Mouse (Mus musculus) brain, adult 2 months (tissue): Measurements from ENCODE around the gene Edem3.
A peak's percentile ranks its signal among the peaks of the same experiment; 100 is the strongest.
"Not testable (repeated sequence)": the region's sequence is repeated elsewhere in the genome, so short reads cannot be mapped to it uniquely, and the experiment has no call there.

ENCODE experiments used
- DNase-seq: peaks from one replicate; pipeline ENCODE4 v3.0.0; 2011; ENCODE audit warnings: low read depth, low spot score

The Edem3 gene

DNA sequence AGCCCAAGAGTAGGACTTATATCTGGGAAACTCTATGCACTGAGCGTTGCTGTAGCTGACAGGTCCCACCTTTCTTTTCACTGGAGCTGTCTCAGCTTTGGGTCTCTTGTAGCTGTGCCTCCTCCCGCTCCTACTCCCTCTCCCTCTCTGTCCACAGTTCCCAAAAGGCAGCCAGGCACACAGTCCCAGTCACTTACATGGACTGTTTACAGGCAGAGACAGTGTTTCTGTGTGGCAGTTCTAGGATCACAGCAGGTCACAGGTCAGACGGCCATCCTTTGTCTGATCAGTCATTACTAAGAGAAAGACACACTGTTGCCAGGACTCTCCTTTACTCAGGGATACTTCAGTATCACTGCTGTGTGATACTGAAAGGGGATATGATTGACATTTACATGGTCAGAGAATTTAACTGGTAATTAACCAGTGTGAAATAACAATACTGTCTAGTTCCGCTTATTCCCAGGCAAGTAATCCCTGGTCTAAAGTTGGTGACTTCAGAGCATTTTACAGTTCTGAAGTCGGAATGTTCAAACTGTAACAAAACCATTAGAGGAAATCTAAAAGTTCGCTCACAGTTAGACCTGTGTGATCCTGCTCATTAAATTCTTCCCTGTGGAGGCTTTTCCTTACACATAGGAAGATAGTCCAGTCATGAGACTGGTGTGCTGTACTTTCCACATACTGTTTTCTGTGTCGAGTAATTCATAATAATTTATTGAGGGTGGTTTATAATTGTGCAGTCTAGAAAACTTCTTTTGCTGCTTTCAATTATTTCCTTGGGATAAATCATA lies 55.7 kb downstream of the Edem3 start:
- no peak for DNase-seq

DNA sequence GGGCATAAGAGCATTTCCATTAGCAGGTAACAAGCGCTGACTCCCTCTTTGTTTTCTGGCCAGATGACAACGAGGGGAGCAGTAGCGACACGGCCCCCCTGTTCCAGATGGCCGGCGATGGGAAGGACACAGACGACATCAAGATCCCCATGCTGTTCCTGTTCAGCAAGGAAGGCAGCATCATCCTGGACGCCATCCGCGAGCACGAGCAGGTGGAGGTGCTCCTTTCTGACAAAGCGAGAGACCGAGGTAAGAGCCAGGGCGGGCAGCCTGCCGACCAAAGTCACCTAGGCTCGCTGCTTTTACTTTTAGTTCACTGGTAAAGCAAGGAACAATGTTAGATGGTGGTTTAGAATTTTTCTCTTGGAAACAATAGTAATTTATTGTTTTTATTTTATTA lies 56.3 kb downstream of the Edem3 start:
- no peak for DNase-seq

DNA sequence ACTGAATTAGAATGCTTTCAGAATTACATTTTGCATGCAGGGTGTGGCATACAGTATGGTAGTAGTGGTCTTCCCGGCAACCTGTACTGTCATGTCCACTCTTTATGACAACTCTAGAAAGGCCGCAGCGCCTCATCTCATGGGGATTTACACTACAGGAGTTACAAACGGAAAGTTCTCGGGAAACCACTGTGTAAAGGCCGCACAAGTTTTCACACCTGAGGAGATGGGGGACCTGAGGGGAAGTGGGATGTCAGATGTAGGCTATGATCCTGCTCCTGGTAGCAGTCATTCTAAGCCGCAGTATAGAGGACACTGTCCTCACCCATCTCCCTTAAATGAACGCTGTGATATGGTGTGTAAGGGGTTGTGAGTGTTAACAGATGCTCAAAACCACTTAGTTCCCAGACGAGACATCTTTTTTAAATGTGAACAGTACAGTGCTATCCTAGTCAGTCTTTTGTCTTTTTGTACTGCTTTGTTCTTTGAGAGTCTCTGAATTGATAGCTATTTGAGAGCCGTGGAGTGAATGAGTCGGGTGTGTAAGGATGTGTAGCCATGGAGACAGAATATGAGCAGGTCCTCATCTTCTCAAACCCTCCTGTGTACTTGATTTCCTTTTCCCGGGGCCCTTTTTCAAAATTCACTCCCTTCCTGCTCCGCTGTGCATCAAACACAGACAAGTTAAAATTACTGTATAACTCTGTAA lies 57.0 kb downstream of the Edem3 start:
- peak; percentile 12 for DNase-seq

DNA sequence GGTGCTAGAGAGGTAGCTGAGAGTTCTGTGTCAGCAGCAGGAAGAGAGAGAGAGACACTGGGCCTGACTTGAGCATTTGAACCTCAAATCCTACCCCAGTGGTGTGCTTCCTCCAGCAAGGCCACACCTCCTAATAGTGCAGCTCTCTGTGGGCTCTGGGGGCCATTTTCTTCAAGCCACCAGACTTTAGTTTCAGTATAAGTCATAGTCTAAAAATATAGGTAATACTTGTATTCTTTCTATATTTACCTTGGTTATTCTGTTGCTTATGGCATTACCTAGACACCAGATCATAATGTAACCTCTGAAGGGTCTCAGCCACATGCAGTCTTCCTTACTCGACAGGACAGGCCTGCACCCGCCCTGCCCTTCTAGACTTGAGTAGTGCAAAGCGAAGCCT lies 60.9 kb downstream of the Edem3 start:
- DNase-seq = no peak

DNA sequence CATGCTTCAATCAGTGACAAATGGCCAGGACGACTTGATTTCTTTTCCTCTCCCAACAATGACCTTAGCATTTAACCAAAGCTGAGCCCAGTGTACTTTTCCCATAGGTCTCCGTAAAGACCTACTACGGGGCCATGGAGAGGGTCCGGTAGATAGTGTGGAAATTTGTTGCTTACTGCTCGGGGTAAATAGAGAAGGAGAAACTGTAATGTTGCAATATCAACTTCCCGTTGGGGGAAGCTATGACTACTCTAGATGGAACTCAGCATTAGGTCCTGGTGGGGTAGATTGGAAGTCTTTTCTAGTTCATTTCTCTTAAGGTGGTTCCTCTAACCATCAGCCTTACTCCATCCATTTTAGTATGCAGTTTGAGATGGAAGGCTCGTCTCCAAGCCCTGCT lies 64.0 kb downstream of the Edem3 start:
- no peak for DNase-seq

DNA sequence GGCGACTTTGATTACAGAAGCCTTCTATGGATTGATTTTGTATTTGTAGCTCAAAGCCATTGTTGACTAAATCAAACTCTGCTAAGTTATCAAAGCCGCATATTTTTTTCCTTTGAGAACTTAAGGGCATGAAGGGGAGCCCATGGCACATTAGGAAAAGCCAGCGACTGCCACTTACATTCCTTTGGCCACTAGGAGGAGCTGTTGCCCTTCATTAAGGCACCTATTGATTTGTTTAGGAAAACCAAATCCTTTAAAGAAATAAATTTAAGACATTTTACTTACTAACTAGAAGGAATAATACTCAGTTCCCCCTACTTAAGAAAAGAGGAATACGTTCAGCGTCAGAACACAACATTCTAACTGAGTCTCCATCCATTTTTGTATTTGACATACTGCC lies 65.3 kb downstream of the Edem3 start:
- peak; percentile 89 for DNase-seq

DNA sequence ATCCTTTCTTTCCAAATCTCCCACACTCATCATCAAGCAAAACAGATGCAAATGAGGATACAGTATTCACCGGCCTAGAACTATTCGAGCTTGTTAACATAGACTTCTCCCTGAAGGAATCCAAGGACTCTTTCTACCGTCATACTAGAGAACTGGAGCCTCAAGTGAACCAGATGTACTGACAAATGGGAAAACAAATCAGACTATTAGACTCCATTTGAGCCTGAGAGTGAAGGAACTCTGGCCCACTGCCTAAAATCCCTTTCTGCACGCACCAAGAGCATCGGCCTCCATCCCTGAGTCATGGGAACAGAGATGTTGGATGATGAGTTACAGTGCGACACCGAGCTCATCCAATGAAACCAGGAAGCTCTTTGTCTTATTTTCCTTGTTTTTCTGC lies 69.9 kb downstream of the Edem3 start:
- peak; percentile 54 for DNase-seq

DNA sequence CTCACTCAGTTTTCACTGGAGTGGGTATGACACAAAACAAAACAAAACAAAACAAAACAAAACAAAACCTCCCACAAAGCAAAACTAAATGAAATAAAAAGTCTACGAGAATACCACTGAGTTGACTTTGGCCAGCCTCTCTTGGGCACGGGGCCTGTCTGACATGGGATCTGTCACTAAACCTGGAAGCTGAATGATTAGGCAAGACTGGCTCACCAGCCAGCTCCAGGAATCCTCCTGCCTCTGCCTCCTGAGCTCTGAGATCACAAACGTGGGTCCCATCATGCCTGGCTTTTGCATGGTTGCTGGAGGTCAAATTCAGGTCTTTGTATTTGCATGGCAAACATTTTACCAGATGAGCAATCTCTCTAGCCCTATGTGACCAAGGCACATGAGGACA lies 76.6 kb downstream of the Edem3 start:
- DNase-seq = no peak

DNA sequence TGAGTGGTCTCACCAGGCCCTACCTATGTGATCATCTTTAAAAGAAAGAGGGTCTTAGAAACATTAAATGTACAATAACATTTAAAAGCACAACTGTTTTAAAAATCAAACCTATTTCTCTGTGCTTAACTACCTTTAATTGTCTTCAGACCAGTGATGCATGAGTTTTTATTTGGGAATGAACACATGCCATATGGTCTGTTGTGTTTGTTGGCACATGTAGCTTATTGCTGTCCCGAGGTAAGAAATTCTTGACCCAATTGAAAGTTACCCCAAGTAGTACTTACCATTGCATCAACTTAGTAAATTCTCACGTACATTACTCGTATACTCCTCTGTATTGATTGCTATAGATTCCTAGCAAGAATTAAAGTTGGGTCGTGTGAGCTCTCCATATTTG lies 80.1 kb downstream of the Edem3 start:
- peak; percentile 90 for DNase-seq

DNA sequence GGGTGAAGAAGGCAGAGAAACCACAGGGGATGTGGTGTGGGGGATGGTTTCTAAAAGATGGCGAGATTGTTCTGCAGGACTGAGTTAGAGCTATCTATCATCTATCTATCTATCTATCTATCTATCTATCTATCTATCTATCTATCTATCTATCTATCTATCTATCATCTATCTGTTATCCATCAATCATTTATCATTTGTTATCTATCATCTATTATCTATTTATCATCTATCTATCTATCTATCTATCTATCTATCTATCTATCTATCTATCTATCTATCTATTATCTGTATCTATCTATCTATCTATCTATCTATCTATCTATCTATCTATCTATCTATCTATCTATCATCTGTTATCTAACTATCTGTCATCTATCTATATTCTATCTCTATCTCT lies 85.2 kb downstream of the Edem3 start:
- not testable (repeated sequence) for DNase-seq

DNA sequence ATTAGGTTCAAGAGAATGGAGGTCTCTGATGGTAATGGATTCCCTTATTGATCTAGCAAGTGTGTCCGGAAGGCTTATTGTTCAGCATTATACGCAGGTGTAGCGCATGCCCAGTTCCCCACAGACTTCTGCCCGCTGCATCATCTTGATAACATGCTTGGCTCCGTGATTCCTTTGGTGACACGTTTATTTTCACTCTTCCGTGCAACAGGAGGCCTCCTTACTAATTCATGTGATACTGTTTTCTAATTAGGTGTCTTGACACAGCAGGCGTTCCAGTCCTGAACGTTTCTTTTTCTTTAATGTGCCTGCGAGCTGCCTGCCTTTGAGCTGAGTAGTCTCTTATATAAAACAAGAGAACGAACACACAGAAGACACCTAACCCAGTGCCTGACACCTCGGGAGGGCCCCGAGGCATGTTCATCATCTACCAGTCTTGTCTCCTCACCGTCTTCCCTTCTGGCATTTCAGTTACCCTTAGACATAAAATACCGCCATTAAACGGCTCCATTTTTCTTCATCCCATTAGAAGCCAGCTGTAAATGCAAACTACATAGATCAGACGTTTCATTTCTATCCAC lies 90.2 kb downstream of the Edem3 start:
- DNase-seq = no peak

DNA sequence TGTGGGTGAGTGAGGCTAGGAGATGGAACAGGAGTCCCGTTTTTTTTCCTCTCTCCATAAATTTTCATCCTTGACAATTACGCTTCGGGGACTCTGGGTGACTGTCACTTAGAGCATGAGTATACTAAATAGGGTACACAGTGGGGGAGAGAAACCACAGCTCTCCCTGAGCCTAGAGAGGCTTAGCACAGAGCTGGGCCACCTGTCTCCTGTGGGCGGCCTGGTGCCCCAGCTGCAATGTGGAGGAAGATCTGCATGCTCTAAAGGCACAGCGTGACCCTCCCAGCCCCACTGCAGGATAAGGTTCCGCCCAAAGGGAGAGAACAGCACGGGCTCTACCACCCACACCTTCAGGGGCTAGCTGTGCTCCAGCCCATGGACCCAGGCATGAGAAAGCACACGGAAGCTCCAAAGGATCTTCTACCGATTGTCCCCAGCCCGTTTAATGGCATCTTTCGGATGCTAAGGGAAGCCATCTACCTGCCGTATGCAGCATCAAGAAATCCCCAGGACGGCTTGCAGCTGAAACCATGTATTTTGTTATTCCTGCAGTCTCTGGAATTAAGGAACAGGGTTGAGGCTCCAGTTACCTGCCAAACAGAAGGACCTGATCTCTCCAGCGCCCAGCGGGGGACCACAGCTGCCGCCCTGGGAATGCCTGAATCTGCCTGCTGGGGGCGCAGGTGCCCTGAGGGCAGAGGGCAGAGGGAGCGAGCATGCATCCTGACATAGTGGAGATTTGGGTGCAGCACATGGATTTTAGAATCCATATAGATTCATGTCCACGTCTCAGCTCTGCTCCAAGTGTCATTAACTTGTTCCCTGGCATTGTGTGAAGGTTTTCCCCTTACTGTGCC lies 91.0 kb downstream of the Edem3 start:
- peak; percentile 56 for DNase-seq

DNA sequence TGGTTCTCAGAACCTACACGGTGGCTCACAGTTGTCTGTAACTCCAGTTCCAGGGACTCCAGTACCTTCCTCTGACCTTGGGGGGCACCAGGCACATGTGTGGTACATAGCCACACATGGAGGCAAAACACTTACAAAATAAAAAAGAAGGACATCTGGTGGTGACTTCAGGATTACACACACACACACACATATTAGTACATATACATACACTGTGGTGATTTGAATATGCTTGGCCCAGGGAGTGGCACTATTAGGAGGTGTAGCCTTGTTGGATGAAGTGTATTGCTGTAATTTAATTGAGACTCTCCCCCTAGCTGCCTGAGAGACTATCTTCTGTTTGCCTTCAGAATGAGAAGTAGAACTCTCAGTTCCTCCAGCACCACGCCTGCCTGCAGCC lies 93.1 kb downstream of the Edem3 start:
- DNase-seq = no peak

DNA sequence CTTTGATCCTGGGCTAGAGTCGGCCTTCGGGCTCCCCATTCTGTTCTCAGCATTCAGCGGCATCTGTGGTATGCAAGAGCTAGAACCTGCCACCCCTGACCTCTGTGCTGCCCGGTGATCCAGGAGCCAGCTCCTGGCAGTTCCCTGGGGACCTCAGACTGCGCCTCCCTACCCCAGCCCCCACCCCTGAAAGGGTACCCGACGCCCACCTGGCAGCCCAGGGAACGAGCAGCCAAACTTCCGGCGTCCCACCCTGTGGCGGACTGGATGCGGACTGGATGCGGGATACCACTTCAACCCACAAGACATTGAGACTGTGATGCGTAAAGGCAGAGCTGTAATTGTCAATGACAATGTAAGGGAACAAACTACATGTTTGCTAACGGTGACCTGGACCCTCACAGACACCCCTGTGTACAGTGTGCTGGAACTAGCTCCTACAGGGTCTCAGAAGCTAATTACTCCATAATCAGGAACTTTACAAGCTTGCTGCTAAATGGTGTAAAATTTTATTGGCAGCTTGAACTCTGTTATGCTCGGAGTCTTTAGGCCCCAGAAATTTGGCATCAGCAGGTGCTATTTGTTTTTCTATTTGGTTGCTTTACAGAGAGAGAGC lies 94.9 kb downstream of the Edem3 start:
- DNase-seq = no peak

DNA sequence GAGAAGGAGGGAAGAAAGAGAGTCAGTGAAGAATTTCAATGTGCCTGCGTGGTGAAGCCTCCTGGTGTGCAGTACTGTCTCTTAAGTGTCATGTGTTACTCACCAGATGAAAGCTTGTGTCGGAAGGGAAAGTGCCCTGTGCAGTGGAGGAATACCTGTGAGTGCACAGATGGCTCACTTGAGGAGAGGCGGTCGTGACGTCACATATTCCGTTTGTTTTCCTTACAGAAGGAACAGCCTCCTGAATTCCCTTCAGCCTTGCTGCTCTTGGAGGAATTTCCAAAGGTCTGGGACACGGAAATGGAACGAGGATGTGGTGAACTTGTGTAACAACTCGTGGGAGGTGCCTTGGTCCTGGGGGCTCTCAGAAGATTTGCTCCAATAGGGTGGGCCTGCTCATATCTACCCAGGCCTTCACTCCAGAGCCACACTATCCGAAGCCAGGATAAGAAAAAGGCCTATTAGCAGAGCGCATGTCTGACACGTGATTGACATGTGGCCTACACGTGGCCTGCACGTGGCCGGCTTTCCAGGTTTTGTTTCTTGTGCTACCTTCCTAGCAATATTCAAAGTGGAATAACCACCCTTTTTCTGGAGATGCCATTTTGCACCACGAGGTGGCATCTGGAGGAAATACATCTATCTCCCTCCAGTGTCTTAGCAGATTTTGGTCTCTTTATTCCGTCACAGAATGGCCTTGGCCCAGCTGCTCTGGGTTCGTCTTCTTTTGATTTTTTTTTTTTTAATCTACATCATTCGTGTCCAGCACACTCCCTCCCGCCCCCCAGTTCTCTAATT lies 96.1 kb downstream of the Edem3 start:
- no peak for DNase-seq

DNA sequence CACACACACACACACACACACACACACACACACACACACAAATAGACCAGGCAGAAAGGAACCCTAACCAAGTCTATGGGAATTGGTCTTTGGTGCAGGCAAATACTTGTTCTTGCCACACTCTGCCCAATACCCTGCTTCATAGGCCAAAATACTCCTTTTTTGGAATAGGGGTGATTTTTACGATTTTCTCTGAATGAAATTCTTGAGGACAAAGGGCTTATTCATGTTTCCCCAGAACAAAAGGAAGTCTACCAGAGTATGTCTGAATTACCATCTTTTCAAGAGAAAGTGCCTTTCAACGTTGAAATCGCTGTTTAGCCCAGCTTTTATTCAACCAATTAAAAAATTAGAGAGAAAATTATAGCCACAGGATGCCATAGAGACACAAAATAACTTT lies 96.8 kb downstream of the Edem3 start:
- no peak for DNase-seq

DNA sequence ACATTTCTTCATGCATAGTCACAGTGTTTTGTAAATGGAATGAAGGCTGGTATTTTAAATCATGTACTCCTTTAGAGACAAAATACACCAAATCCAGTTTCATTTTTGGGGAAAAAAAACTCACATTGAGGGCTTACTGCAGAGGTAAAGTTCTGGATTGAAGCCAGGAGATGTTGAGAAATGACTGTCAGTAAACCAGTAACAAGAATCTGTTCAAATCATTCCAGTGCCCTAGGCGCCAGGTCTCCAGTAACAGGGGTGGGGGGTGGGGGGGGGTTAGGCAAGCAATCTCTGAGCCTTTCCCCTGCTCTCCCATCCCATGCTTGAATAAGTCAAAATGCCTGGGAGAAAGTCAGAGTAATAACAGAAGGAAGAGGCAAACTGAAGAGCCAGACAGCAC lies 100.4 kb downstream of the Edem3 start:
- DNase-seq = no peak

DNA sequence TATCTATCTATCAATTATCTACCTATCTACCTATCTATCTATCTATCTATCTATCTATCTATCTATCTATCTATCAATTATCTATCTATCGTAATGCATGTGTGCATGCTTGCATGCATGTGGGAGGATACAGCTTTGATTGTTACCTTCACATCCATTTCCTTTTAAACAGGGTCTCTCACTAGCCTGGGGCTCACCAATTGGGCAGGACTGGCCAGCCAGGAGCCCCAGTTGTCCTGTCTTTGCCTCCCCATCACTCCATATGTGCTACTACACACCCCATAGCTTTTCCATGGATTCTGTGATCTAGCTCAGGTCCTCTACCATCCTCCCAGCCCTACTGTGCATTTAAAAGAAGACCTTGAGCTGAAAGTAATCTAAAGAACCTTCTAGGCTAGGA lies 103.3 kb downstream of the Edem3 start:
- DNase-seq = no peak

DNA sequence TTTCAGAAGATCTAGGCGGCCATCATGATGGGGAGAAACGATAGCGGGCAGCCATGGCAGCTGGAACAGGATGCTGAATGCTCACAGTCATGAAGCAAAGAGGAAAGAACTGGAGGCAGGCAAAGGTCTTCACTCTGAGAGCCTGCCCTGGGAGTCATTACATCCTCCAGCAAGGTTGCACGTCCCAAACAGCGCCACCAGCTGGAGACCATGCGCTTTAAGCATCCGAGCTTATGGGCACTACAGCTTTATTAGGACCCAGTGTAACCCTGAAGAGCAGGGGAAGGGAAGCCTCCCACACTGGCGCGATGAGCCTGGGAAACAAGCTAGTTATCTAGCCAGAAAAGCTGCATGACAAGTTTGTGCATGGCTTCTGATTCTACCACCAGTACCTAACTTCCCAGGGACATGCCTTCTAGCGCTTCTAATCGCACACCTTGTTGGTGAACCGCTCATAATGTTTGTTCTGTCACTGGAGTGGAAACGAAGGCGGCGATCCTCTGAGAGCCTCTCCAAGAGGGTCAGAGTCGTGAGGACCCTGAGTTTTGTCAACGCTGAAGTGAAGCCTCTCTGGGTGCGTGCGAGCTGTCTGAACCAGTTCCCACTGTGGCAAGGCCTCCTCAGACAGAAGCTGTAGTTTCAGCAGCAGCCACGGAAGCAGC lies 106.3 kb downstream of the Edem3 start:
- DNase-seq = no peak

DNA sequence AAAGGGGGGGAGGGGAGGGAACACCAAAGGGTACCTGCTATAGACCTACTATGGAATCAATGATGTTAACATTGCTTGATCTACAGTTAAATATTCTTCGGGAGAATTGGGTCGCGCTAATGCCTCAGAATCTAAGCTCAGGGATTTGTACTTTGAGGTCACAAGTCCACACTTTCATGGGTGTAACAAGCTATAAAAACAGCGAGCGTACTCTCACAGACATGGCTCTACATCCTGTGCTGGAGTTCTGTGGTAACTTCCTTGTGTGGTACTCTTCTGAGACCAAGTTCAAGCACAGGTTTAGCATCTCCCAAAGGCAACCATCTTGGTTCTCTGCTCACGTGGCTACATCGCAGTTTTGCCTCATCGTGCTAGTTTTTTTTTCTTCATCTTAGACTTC lies 106.9 kb downstream of the Edem3 start:
- DNase-seq = no peak
